Mouse (Mus musculus) G1E (cell line): ENCODE measurements around the gene Nkg7.

ENCODE experiments used
- CTCF ChIP-seq: IDR thresholded peaks from 2 replicates; pipeline ENCODE4 v1.5.1; 2012; ENCODE audit warnings: low read depth, low read length, inconsistent platforms, mixed read lengths
- GATA1 ChIP-seq: IDR thresholded peaks from 2 replicates; pipeline ENCODE4 v1.6.1; 2012; ENCODE audit warnings: borderline replicate concordance, low read length, inconsistent platforms, mixed read lengths

- no peak for TF ChIP-seq CTCF
- TF ChIP-seq GATA1: no peak
These were observed 4.2 kb downstream of the Nkg7 start for GRCm38 (mm10) chr7:43441071-43441470.
